ENCODE assay signal across 9 mouse cellular contexts in the genomic region with DNA sequence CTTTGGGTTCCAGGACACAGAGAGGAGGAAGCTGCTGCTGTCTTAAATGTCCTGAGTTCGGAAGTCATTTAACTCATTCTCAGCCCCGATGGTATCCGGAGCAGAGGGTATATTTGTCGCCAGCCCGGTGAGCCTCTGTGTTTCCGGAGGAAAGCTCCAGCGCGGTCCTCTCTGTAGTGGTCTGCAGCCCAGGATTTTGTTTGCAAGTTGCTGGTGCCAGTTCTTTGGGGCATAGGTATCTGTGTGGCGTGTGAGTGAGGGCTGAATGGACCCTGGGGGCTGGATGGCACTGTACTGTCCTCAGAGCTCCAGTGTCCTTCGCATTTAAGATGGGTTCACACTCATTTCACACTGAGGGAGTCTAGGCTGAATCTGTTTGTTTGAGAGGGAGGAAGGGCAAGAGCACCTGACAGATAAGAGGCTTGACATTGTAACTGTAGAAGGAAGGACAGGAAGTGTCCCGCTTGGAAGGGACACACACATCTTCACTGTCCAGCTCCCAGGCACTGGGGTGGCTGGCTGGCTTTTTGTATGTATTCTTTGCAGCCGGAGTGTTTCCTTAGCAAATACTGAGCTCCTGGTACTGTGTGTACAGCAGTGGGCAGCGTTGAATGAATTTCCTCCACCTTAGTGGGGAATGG. TPM values are rescaled to one million over a fixed set of nuclear protein-coding genes. Genes with fewer than 3 reads are reported as not detected.
DNase-seq lines count a peak whose midpoint lies in the region; ATAC-seq and TF ChIP-seq lines count a peak whose summit lies in the region.
"Had no signal": no experiment of that assay in that cellular context is flagged by ENCODE, and none has a peak within 500 bp of the region (broad histone marks: within the 10 kb centered on the region; RNA-seq: fewer than 3 reads in every experiment).

No protein-coding gene starts in this region.

- H3K9me3 ChIP-seq in forebrain, embryonic 12.5 days = no peaks in the 10 kb centered on the region
- no peaks in the 10 kb centered on the region for H3K9me3 ChIP-seq in intestine, embryonic 14.5 days (ENCODE audit: control insufficient read depth, low read length)
- no peaks in the 10 kb centered on the region for H3K9me3 ChIP-seq in midbrain, embryonic 13.5 days

- peak overlapping the region; percentile 96 for H3K27ac ChIP-seq in gastrocnemius, adult 2 months
- H3K27ac ChIP-seq in forebrain, embryonic 12.5 days = peak overlapping the region; percentile 75; the same call in 1 of the 2 replicates
- peak overlapping the region; percentile 93 for H3K27ac ChIP-seq in intestine, embryonic 14.5 days (ENCODE audit: low read depth)
- H3K27ac ChIP-seq in midbrain, embryonic 13.5 days = peak overlapping the region; percentile 52; the same call in 1 of the 2 replicates

- ATAC-seq in forebrain, embryonic 12.5 days (ENCODE audit: low FRiP score) = no peak
- no peak for ATAC-seq in intestine, embryonic 14.5 days (replicated peaks; ENCODE audit: low FRiP score, low TSS enrichment, low read depth)
- 0 out of 2 replicates have a peak, but pooled peaks have one; percentile 1 for ATAC-seq in midbrain, embryonic 13.5 days

- H3K4me3 ChIP-seq in gastrocnemius, adult 2 months = peak overlapping the region; percentile 78
- H3K4me3 ChIP-seq in forebrain, embryonic 12.5 days (replicated peaks) = peak overlapping the region; percentile 19
- peak overlapping the region; percentile 48 for H3K4me3 ChIP-seq in intestine, embryonic 14.5 days (ENCODE audit: low read depth, low read length)
- H3K4me3 ChIP-seq in midbrain, embryonic 13.5 days (replicated peaks) = peak overlapping the region; percentile 14; the same call in 1 of the 2 replicates

- 42% methylated on average over 13 of the region's 13 CpGs for WGBS in forebrain, embryonic 12.5 days
- 20% methylated on average over 13 of the region's 13 CpGs for WGBS in intestine, embryonic 14.5 days
- WGBS in midbrain, embryonic 13.5 days = 58% methylated on average over 13 of the region's 13 CpGs

- peak; percentile 37 for DNase-seq in gastrocnemius, adult 2 months
- no peak for DNase-seq in gastrocnemius, adult 8-10 months (ENCODE audit: low spot score in 2 of 2)
- peak; percentile 61 for DNase-seq in intestine, embryonic 14.5 days (ENCODE audit: low spot score)
- DNase-seq in spleen, adult 12 weeks (ENCODE audit: low spot score) = no peak
- DNase-seq in left cerebral cortex, postnatal 36 days (ENCODE audit: low spot score in 2 of 2) = no peak
- no peak for DNase-seq in layer of hippocampus, adult 11-12 months (ENCODE audit: low spot score)

- intact Hi-C loops in gastrocnemius, adult 2 months (cut with DNase I) = loop anchor here (2.0 kb wide), 1 partner anchor 24 kb away; no protein-coding TSS in a partner anchor
- intact Hi-C loops in left cerebral cortex, postnatal 36 days (cut with DNase I) = no loop called here

- H3K27me3 ChIP-seq in forebrain, embryonic 12.5 days = peaks cover 41% of the 10 kb centered on the region; the same call in 1 of the 2 replicates
- H3K27me3 ChIP-seq in intestine, embryonic 14.5 days (replicated peaks; ENCODE audit: control insufficient read depth, insufficient read depth, low read length) = no peaks in the 10 kb centered on the region
- 0 out of 2 replicates have a peak, but pooled peaks cover 3% of the 10 kb centered on the region for H3K27me3 ChIP-seq in midbrain, embryonic 13.5 days
- H3K27me3 ChIP-seq: CH12.LX had no signal

- TF ChIP-seq CTCF in gastrocnemius, adult 2 months (IDR thresholded peaks at IDR 0.05) = no peak

- H3K36me3 ChIP-seq in forebrain, embryonic 12.5 days (replicated peaks) = no peaks in the 10 kb centered on the region
- 0 out of 2 replicates have a peak, but pooled peaks cover 3% of the 10 kb centered on the region for H3K36me3 ChIP-seq in intestine, embryonic 14.5 days (ENCODE audit: control insufficient read depth, insufficient read depth, low read length)
- no peaks in the 10 kb centered on the region for H3K36me3 ChIP-seq in midbrain, embryonic 13.5 days

- H3K4me1 ChIP-seq in forebrain, embryonic 12.5 days = peaks cover 36% of the 10 kb centered on the region
- peaks cover 48% of the 10 kb centered on the region for H3K4me1 ChIP-seq in intestine, embryonic 14.5 days (replicated peaks; ENCODE audit: control insufficient read depth, insufficient read depth, low read length)
- H3K4me1 ChIP-seq in midbrain, embryonic 13.5 days (replicated peaks) = peaks cover 35% of the 10 kb centered on the region

- H3K4me2 ChIP-seq in forebrain, embryonic 12.5 days = peak overlapping the region; percentile 48
- peak overlapping the region; percentile 59 for H3K4me2 ChIP-seq in intestine, embryonic 14.5 days (ENCODE audit: low read length)
- peak overlapping the region; percentile 41 for H3K4me2 ChIP-seq in midbrain, embryonic 13.5 days (replicated peaks)

- peak overlapping the region; percentile 21; the same call in 1 of the 2 replicates for H3K9ac ChIP-seq in forebrain, embryonic 12.5 days
- peak overlapping the region; percentile 57 for H3K9ac ChIP-seq in intestine, embryonic 14.5 days (ENCODE audit: low read length)
- H3K9ac ChIP-seq in midbrain, embryonic 13.5 days (replicated peaks) = peak overlapping the region; percentile 55; the same call in 1 of the 2 replicates

RNA-seq across cellular contexts. Expression of a gene that starts 41.4 kb away (rescaled TPM):
- total RNA-seq in gastrocnemius, adult 2 months (2021) = not detected
- total RNA-seq in gastrocnemius, adult 8-10 months (2022) = not detected
- not detected in 2 replicates for polyA plus RNA-seq in forebrain, embryonic 12.5 days (2016; fragmentation: Nextera tagmentation; extraction: Ambion mirVana)
- not detected in 2 replicates for polyA plus RNA-seq in intestine, embryonic 14.5 days (2014; fragmentation: Nextera tagmentation; extraction: Ambion mirVana)
- polyA plus RNA-seq in midbrain, embryonic 13.5 days (2015; fragmentation: Nextera tagmentation; extraction: Ambion mirVana) = not detected in 2 replicates
- total RNA-seq in left cerebral cortex, postnatal 36 days (2021) = not detected
- total RNA-seq: CH12.LX had no signal

Comparison
In these comparisons a context has a peak if more than half of its experiments do, and no peak if none do; other contexts are left out.
1. DNase-seq: peak in gastrocnemius, adult 2 months (single experiment) and intestine, embryonic 14.5 days (single experiment); none in gastrocnemius, adult 8-10 months (0 of 2), spleen, adult 12 weeks (single experiment), left cerebral cortex, postnatal 36 days (0 of 2) and layer of hippocampus, adult 11-12 months (single experiment).
2. H3K4me3 ChIP-seq: peak in every context shown above with its lines; median percentile 78 in gastrocnemius, adult 2 months; 48 in intestine, embryonic 14.5 days; 19 in forebrain, embryonic 12.5 days; 14 in midbrain, embryonic 13.5 days.
3. Peak in every context shown above with its lines, with median percentiles within 50 percentile points of each other: H3K27ac ChIP-seq, H3K4me2 ChIP-seq and H3K9ac ChIP-seq.